Mouse (Mus musculus): Measurements from ENCODE around the gene Krtap10-4. TPM values are rescaled to one million over a fixed set of nuclear protein-coding genes. Genes with fewer than 3 reads are reported as not detected.
"Not testable (repeated sequence)": the region's sequence is repeated elsewhere in the genome, so short reads cannot be mapped to it uniquely, and the experiment has no call there.

Gene Krtap10-4
- polyA plus RNA-seq, 1 experiment from 2014 or later = not detected

DNA sequence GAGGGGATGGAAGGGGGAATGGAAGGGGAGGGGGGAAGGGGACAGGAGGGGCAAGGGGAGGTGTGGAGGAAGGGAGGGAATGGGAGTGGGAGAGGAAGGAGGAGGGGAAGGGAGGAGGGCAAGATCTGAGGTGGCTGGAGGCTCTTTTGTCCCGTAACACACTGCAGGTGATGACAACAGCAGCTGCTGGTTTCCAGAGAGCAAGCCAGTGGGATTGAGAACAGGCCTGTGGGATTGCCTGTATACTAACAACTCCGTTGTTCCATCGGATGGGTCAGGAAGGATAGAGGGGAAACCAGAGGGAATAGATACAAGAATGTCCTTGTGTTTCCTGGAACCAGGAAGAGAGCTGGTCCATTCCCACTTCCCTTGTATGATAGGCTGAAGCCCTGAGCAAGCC lies 29.2 kb downstream of the Krtap10-4 start:
- Histone ChIP-seq H3K27ac (no peak overlapping the region), H3K9me3 (replicated peaks; ENCODE audit: low read length) (no peaks in the 10 kb centered on the region), H3K36me3 (ENCODE audit: insufficient read depth, low read length) (no peaks in the 10 kb centered on the region), H3K4me3 (replicated peaks; ENCODE audit: low read depth, low read length) (no peak overlapping the region), H3K27me3 (ENCODE audit: insufficient read depth, low read length) (no peaks in the 10 kb centered on the region), H3K4me2 (ENCODE audit: low read length) (no peak overlapping the region), H3K4me1 (replicated peaks; ENCODE audit: insufficient read depth, low read length) (no peaks in the 10 kb centered on the region), H3K9ac (ENCODE audit: low read depth, low read length) (no peak overlapping the region)
- TF ChIP-seq CTCF (IDR thresholded peaks at IDR 0.05; ENCODE audit: low read depth) = no peak
- ATAC-seq (replicated peaks; ENCODE audit: low FRiP score, low read depth) = no peak
- 32% methylated on average over 3 of the region's 3 CpGs for WGBS
- no peak for DNase-seq (ENCODE audit: low spot score)

DNA sequence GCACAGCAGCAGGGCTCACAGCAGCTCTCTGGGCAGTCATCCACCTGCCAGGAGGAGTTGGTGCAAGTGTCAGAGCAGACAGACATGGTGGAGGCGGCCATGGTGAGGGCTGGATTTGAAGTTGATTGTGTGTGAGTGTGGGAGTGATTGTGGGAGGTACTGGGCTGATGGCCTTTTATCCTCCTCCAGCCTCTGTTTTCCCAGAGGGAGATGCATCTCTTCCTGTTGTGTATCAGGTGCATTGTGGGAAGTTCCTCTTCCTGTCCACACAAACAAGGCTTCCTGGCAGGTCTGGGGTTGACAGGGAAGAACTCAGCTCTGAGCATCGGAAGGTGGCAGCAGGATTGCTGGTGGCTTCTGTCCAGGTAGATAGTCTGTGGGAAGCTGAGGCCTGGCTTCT lies 31.9 kb downstream of the Krtap10-4 start, which contains the start of gene Gm9639:
Gene Gm9639 (minus strand): TSS at position 101 of the 400 bp plus-strand sequence.
- DNase-seq (ENCODE audit: low spot score) (no peak), ATAC-seq (replicated peaks; ENCODE audit: low FRiP score, low read depth) (no peak)
- H3K4me3 ChIP-seq (replicated peaks; ENCODE audit: low read depth, low read length) = no peak within 1 kb of the TSS
- no peaks in the 10 kb centered on the region for H3K36me3 ChIP-seq (ENCODE audit: insufficient read depth, low read length)
- WGBS = 40% methylated on average over 2 of the region's 2 CpGs
- H3K9me3 ChIP-seq (replicated peaks; ENCODE audit: low read length) = no peaks in the 10 kb centered on the region
- TF ChIP-seq CTCF (IDR thresholded peaks at IDR 0.05; ENCODE audit: low read depth) = no peak
- no peak within 1 kb of the TSS for H3K9ac ChIP-seq (ENCODE audit: low read depth, low read length)
- H3K27ac ChIP-seq = no peak within 1 kb of the TSS
- H3K4me1 ChIP-seq (replicated peaks; ENCODE audit: insufficient read depth, low read length) = no peaks in the 10 kb centered on the region
- H3K27me3 ChIP-seq (ENCODE audit: insufficient read depth, low read length) = no peaks in the 10 kb centered on the region
- H3K4me2 ChIP-seq (ENCODE audit: low read length) = no peak within 1 kb of the TSS

- Histone ChIP-seq H3K36me3 (ENCODE audit: insufficient read depth, low read length) (no peaks in the 10 kb centered on the region), H3K27ac (no peak overlapping the region), H3K27me3 (ENCODE audit: insufficient read depth, low read length) (no peaks in the 10 kb centered on the region), H3K4me3 (replicated peaks; ENCODE audit: low read depth, low read length) (no peak overlapping the region), H3K4me2 (ENCODE audit: low read length) (no peak overlapping the region), H3K9me3 (replicated peaks; ENCODE audit: low read length) (no peaks in the 10 kb centered on the region), H3K9ac (ENCODE audit: low read depth, low read length) (no peak overlapping the region), H3K4me1 (replicated peaks; ENCODE audit: insufficient read depth, low read length) (no peaks in the 10 kb centered on the region)
- TF ChIP-seq CTCF (IDR thresholded peaks at IDR 0.05; ENCODE audit: low read depth) = no peak
- WGBS = 38% methylated on average over 2 of the region's 2 CpGs
- DNase-seq (ENCODE audit: low spot score) (no peak), ATAC-seq (replicated peaks; ENCODE audit: low FRiP score, low read depth) (no peak)
These were observed 38.3 kb downstream of the Krtap10-4 start for GRCm38 (mm10) chr10:77788621-77789020.

GRCm38 (mm10) chr10:77787876-77788275 lies 39.0 kb downstream of the Krtap10-4 start, which contains the start of gene Gm7137:
Gm7137 (minus strand) TSS chr10:77788200.
- H3K4me2 ChIP-seq (ENCODE audit: low read length); H3K4me1 ChIP-seq (replicated peaks; ENCODE audit: insufficient read depth, low read length); H3K27me3 ChIP-seq (ENCODE audit: insufficient read depth, low read length); H3K36me3 ChIP-seq (ENCODE audit: insufficient read depth, low read length); H3K27ac ChIP-seq; H3K4me3 ChIP-seq (replicated peaks; ENCODE audit: low read depth, low read length); DNase-seq (ENCODE audit: low spot score); H3K9me3 ChIP-seq (replicated peaks; ENCODE audit: low read length); H3K9ac ChIP-seq (ENCODE audit: low read depth, low read length); ATAC-seq (replicated peaks; ENCODE audit: low FRiP score, low read depth): not testable (repeated sequence)
- no CpG with 5 or more reads among the region's 1 CpGs for WGBS

GRCm38 (mm10) chr10:77783396-77783795 lies 43.5 kb downstream of the Krtap10-4 start:
- 75% methylated on average over 1 of the region's 3 CpGs for WGBS

GRCm38 (mm10) chr10:77782442-77782841 lies 44.5 kb downstream of the Krtap10-4 start, which contains the start of gene Gm3250:
Gm3250 (minus strand) TSS chr10:77782542.
- not testable (repeated sequence) for DNase-seq (ENCODE audit: low spot score); H3K4me3 ChIP-seq (replicated peaks; ENCODE audit: low read depth, low read length); ATAC-seq (replicated peaks; ENCODE audit: low FRiP score, low read depth); H3K9ac ChIP-seq (ENCODE audit: low read depth, low read length); H3K27me3 ChIP-seq (ENCODE audit: insufficient read depth, low read length); H3K27ac ChIP-seq; H3K4me2 ChIP-seq (ENCODE audit: low read length); H3K36me3 ChIP-seq (ENCODE audit: insufficient read depth, low read length); H3K4me1 ChIP-seq (replicated peaks; ENCODE audit: insufficient read depth, low read length); H3K9me3 ChIP-seq (replicated peaks; ENCODE audit: low read length)
- 100% methylated on average over 1 of the region's 1 CpGs for WGBS

More at GRCm38 (mm10) chr10:77783396-77783795, 43.5 kb downstream of the Krtap10-4 start:
- H3K4me1 ChIP-seq (replicated peaks; ENCODE audit: insufficient read depth, low read length); H3K36me3 ChIP-seq (ENCODE audit: insufficient read depth, low read length); DNase-seq (ENCODE audit: low spot score); H3K27ac ChIP-seq; H3K4me3 ChIP-seq (replicated peaks; ENCODE audit: low read depth, low read length); H3K4me2 ChIP-seq (ENCODE audit: low read length); H3K9ac ChIP-seq (ENCODE audit: low read depth, low read length); H3K27me3 ChIP-seq (ENCODE audit: insufficient read depth, low read length); H3K9me3 ChIP-seq (replicated peaks; ENCODE audit: low read length); ATAC-seq (replicated peaks; ENCODE audit: low FRiP score, low read depth): not testable (repeated sequence)

- 75% methylated on average over 1 of the region's 1 CpGs for WGBS
- H3K36me3 ChIP-seq (ENCODE audit: insufficient read depth, low read length); H3K27ac ChIP-seq; H3K4me3 ChIP-seq (replicated peaks; ENCODE audit: low read depth, low read length); H3K9me3 ChIP-seq (replicated peaks; ENCODE audit: low read length); H3K9ac ChIP-seq (ENCODE audit: low read depth, low read length); DNase-seq (ENCODE audit: low spot score); H3K4me2 ChIP-seq (ENCODE audit: low read length); H3K27me3 ChIP-seq (ENCODE audit: insufficient read depth, low read length); H3K4me1 ChIP-seq (replicated peaks; ENCODE audit: insufficient read depth, low read length); ATAC-seq (replicated peaks; ENCODE audit: low FRiP score, low read depth): not testable (repeated sequence)
These were observed 50.1 kb downstream of the Krtap10-4 start, which contains the start of gene Gm7138 for GRCm38 (mm10) chr10:77776844-77777243. Gm7138 (minus strand) TSS chr10:77776944.

Other genes with a start within 250 kb of the Krtap10-4 start
- 210 and 216 TPM in 2 replicates for gene Pttg1ip, start 245.4 kb downstream of the Krtap10-4 start, polyA plus RNA-seq (2015; fragmentation: Nextera tagmentation; extraction: Ambion mirVana)
- 313 and 335 TPM in 2 replicates for gene Sumo3, start 221.0 kb downstream of the Krtap10-4 start, polyA plus RNA-seq (2015; fragmentation: Nextera tagmentation; extraction: Ambion mirVana)
- 13.1 and 15.2 TPM in 2 replicates for gene Gm49325, start 220.9 kb downstream of the Krtap10-4 start, polyA plus RNA-seq (2015; fragmentation: Nextera tagmentation; extraction: Ambion mirVana)
- gene Ube2g2, start 204.8 kb downstream of the Krtap10-4 start, polyA plus RNA-seq (2015; fragmentation: Nextera tagmentation; extraction: Ambion mirVana) = 51.4 and 53.5 TPM in 2 replicates
- gene Tspear, start 140.5 kb downstream of the Krtap10-4 start, polyA plus RNA-seq (2015; fragmentation: Nextera tagmentation; extraction: Ambion mirVana) = 0.41 and 0.43 TPM in 2 replicates
- gene Gm19402, start 136.3 kb downstream of the Krtap10-4 start, polyA plus RNA-seq (2015; fragmentation: Nextera tagmentation; extraction: Ambion mirVana) = not detected in 2 replicates
- gene Gm9508, start 129.9 kb downstream of the Krtap10-4 start, polyA plus RNA-seq (2015; fragmentation: Nextera tagmentation; extraction: Ambion mirVana) = not detected in 2 replicates
- not detected in 2 replicates for gene Gm10272, start 120.5 kb downstream of the Krtap10-4 start, polyA plus RNA-seq (2015; fragmentation: Nextera tagmentation; extraction: Ambion mirVana)
- gene Gm10024, start 115.6 kb downstream of the Krtap10-4 start, polyA plus RNA-seq (2015; fragmentation: Nextera tagmentation; extraction: Ambion mirVana) = not detected in 2 replicates
- not detected in 2 replicates for gene Gm10142, start 111.3 kb downstream of the Krtap10-4 start, polyA plus RNA-seq (2015; fragmentation: Nextera tagmentation; extraction: Ambion mirVana)
- gene Krtap12-1, start 106.5 kb downstream of the Krtap10-4 start, polyA plus RNA-seq (2015; fragmentation: Nextera tagmentation; extraction: Ambion mirVana) = not detected in 2 replicates
- gene Gm10100, start 100.6 kb downstream of the Krtap10-4 start, polyA plus RNA-seq (2015; fragmentation: Nextera tagmentation; extraction: Ambion mirVana) = not detected in 2 replicates
- gene Gm18596, start 84.5 kb downstream of the Krtap10-4 start, polyA plus RNA-seq (2015; fragmentation: Nextera tagmentation; extraction: Ambion mirVana) = not detected in 2 replicates
- not detected in 2 replicates for gene Gm9736, start 75.7 kb downstream of the Krtap10-4 start, polyA plus RNA-seq (2015; fragmentation: Nextera tagmentation; extraction: Ambion mirVana)
- gene Gm3233, start 67.4 kb downstream of the Krtap10-4 start, polyA plus RNA-seq (2015; fragmentation: Nextera tagmentation; extraction: Ambion mirVana) = not detected in 2 replicates
- not detected in 2 replicates for gene Gm3238, start 55.8 kb downstream of the Krtap10-4 start, polyA plus RNA-seq (2015; fragmentation: Nextera tagmentation; extraction: Ambion mirVana)
- not detected in 2 replicates for gene Gm7138, start 50.2 kb downstream of the Krtap10-4 start, polyA plus RNA-seq (2015; fragmentation: Nextera tagmentation; extraction: Ambion mirVana)
- not detected in 2 replicates for gene Gm3250, start 44.6 kb downstream of the Krtap10-4 start, polyA plus RNA-seq (2015; fragmentation: Nextera tagmentation; extraction: Ambion mirVana)
- not detected in 2 replicates for gene Gm7137, start 38.9 kb downstream of the Krtap10-4 start, polyA plus RNA-seq (2015; fragmentation: Nextera tagmentation; extraction: Ambion mirVana)
- not detected in 2 replicates for gene Gm9639, start 32.0 kb downstream of the Krtap10-4 start, polyA plus RNA-seq (2015; fragmentation: Nextera tagmentation; extraction: Ambion mirVana)
- not detected in 2 replicates for gene Gm19668, start 28.0 kb downstream of the Krtap10-4 start, polyA plus RNA-seq (2015; fragmentation: Nextera tagmentation; extraction: Ambion mirVana)
- gene Gm9507, start 15.3 kb downstream of the Krtap10-4 start, polyA plus RNA-seq (2015; fragmentation: Nextera tagmentation; extraction: Ambion mirVana) = not detected in 2 replicates
- not detected in 2 replicates for gene Gm2696, start 12.4 kb downstream of the Krtap10-4 start, polyA plus RNA-seq (2015; fragmentation: Nextera tagmentation; extraction: Ambion mirVana)
- not detected in 2 replicates for gene Krtap10-10, start 8.9 kb upstream of the Krtap10-4 start, polyA plus RNA-seq (2015; fragmentation: Nextera tagmentation; extraction: Ambion mirVana)
- not detected in 2 replicates for gene Gm36176, start 19.7 kb upstream of the Krtap10-4 start, polyA plus RNA-seq (2015; fragmentation: Nextera tagmentation; extraction: Ambion mirVana)
- gene Gm10318, start 25.8 kb upstream of the Krtap10-4 start, polyA plus RNA-seq (2015; fragmentation: Nextera tagmentation; extraction: Ambion mirVana) = not detected in 2 replicates
- gene Gm3285, start 34.9 kb upstream of the Krtap10-4 start, polyA plus RNA-seq (2015; fragmentation: Nextera tagmentation; extraction: Ambion mirVana) = not detected in 2 replicates
- gene Lrrc3, start 75.4 kb upstream of the Krtap10-4 start, polyA plus RNA-seq (2015; fragmentation: Nextera tagmentation; extraction: Ambion mirVana) = 2.9 and 3.0 TPM in 2 replicates
- gene Trpm2, start 143.5 kb upstream of the Krtap10-4 start, polyA plus RNA-seq (2015; fragmentation: Nextera tagmentation; extraction: Ambion mirVana) = 0.20 and 0.40 TPM in 2 replicates
- gene 1810043G02Rik, start 151.4 kb upstream of the Krtap10-4 start, polyA plus RNA-seq (2015; fragmentation: Nextera tagmentation; extraction: Ambion mirVana) = 29.8 and 32.0 TPM in 2 replicates
- 78.8 and 86.6 TPM in 2 replicates for gene Pfkl, start 183.0 kb upstream of the Krtap10-4 start, polyA plus RNA-seq (2015; fragmentation: Nextera tagmentation; extraction: Ambion mirVana)
- gene Dnmt3l, start 214.9 kb upstream of the Krtap10-4 start, polyA plus RNA-seq (2015; fragmentation: Nextera tagmentation; extraction: Ambion mirVana) = 0.48 and 0.62 TPM in 2 replicates
- 0.34 and 0.40 TPM in 2 replicates for gene Aire, start 216.5 kb upstream of the Krtap10-4 start, polyA plus RNA-seq (2015; fragmentation: Nextera tagmentation; extraction: Ambion mirVana)
- 6.3 and 6.5 TPM in 2 replicates for gene Icosl, start 242.2 kb upstream of the Krtap10-4 start, polyA plus RNA-seq (2015; fragmentation: Nextera tagmentation; extraction: Ambion mirVana)